Mouse (Mus musculus): ENCODE results near the gene Cspg4. TPM values are rescaled to one million over a fixed set of nuclear protein-coding genes. Genes with fewer than 3 reads are reported as not detected.

Gene Cspg4
- polyA plus RNA-seq, 1 experiment from 2014 or later = 32.5 TPM

Other genes with a start within 250 kb of the Cspg4 start
- 1.8 and 2.4 TPM in 2 replicates for gene Lingo1, start 68.6 kb upstream of the Cspg4 start, polyA plus RNA-seq (2016; fragmentation: Nextera tagmentation; extraction: Ambion mirVana)
- 0.84 and 1.5 TPM in 2 replicates for gene Odf3l1, start 354 bp upstream of the Cspg4 start, polyA plus RNA-seq (2016; fragmentation: Nextera tagmentation; extraction: Ambion mirVana)
- 10.2 and 10.5 TPM in 2 replicates for gene Snx33, start 63.3 kb downstream of the Cspg4 start, polyA plus RNA-seq (2016; fragmentation: Nextera tagmentation; extraction: Ambion mirVana)
- 58.2 and 65.0 TPM in 2 replicates for gene Imp3, start 72.4 kb downstream of the Cspg4 start, polyA plus RNA-seq (2016; fragmentation: Nextera tagmentation; extraction: Ambion mirVana)
- 16.7 and 17.4 TPM in 2 replicates for gene Snupn, start 85.8 kb downstream of the Cspg4 start, polyA plus RNA-seq (2016; fragmentation: Nextera tagmentation; extraction: Ambion mirVana)
- 22.4 and 22.9 TPM in 2 replicates for gene Ptpn9, start 129.9 kb downstream of the Cspg4 start, polyA plus RNA-seq (2016; fragmentation: Nextera tagmentation; extraction: Ambion mirVana)
- gene Sin3a, start 207.0 kb downstream of the Cspg4 start, polyA plus RNA-seq (2016; fragmentation: Nextera tagmentation; extraction: Ambion mirVana) = 29.3 and 29.6 TPM in 2 replicates